Mouse (Mus musculus) ES-E14 (cell line): ENCODE measurements at regions not wholly inside any gene's neighbourhood (a gene's known extent, or its start where the extent isn't known, plus 50 kb on each side); places are given as distances from the start of the nearest gene placed in this dataset.

Source experiments
- CHD2 ChIP-seq: IDR thresholded peaks from 2 replicates; pipeline ENCODE4 v1.6.1; 2014; ENCODE audit warnings: mild to moderate bottlenecking, low read depth, low read length, inconsistent platforms
- HCFC1 ChIP-seq: IDR thresholded peaks from 2 replicates; pipeline ENCODE4 v1.6.1; 2012; ENCODE audit warnings: low read length, inconsistent platforms, borderline replicate concordance; ENCODE audit not compliant: insufficient read depth
- MAFK ChIP-seq: IDR thresholded peaks from 2 replicates; pipeline ENCODE4 v1.6.1; 2014; ENCODE audit warnings: mild to moderate bottlenecking, low read depth, low read length, inconsistent platforms; ENCODE audit not compliant: insufficient read depth
- ZC3H11A ChIP-seq: IDR thresholded peaks from 2 replicates; pipeline ENCODE4 v1.6.1; 2012; ENCODE audit warnings: low read depth, mild to moderate bottlenecking, inconsistent platforms, low read length, borderline replicate concordance
- ZNF384 ChIP-seq: IDR thresholded peaks from 2 replicates; pipeline ENCODE4 v1.6.1; 2012; ENCODE audit warnings: low read depth, low read length, inconsistent platforms

- TF ChIP-seq MAFK (no peak), ZNF384 (no peak), HCFC1 (no peak), CHD2 (no peak), ZC3H11A (no peak)
Measured at GRCm38 (mm10) chr1:177373226-177373825, 68.8 kb upstream of the Zbtb18 start.
